Mouse (Mus musculus) ZHBTc4 (cell line): ENCODE measurements at regions not wholly inside any gene's neighbourhood (a gene's known extent, or its start where the extent isn't known, plus 50 kb on each side); places are given as distances from the start of the nearest gene placed in this dataset.
"Not testable (repeated sequence)": the region's sequence is repeated elsewhere in the genome, so short reads cannot be mapped to it uniquely, and the experiment has no call there.

Experiments used
- DNase-seq: peaks from one replicate; pipeline ENCODE4 v3.0.0-alpha.2; 2011; ENCODE audit warnings: low read depth, low spot score

GRCm38 (mm10) chr11:22573166-22573565 is 61.3 kb downstream of the Tmem17 start:
- DNase-seq = peak; percentile 85

- DNase-seq = peak; percentile 26
These were observed 61.9 kb downstream of the Tmem17 start for GRCm38 (mm10) chr11:22573802-22574201.

GRCm38 (mm10) chr11:22574506-22574905 is 62.6 kb downstream of the Tmem17 start:
- DNase-seq = no peak

- DNase-seq = no peak
These were observed 72.2 kb downstream of the Tmem17 start for GRCm38 (mm10) chr11:22584100-22584487.

- DNase-seq = peak; percentile 45
These were observed 72.7 kb downstream of the Tmem17 start for GRCm38 (mm10) chr11:22584488-22585158.

GRCm38 (mm10) chr11:22587691-22588241 is 75.9 kb downstream of the Tmem17 start:
- DNase-seq = no peak

GRCm38 (mm10) chr11:22588546-22588945 is 76.7 kb downstream of the Tmem17 start:
- DNase-seq = no peak

GRCm38 (mm10) chr11:22589901-22590300 is 78.0 kb downstream of the Tmem17 start:
- no peak for DNase-seq

GRCm38 (mm10) chr11:22591050-22591449 is 79.2 kb downstream of the Tmem17 start:
- not testable (repeated sequence) for DNase-seq

- no peak for DNase-seq
These were observed 80.8 kb downstream of the Tmem17 start for GRCm38 (mm10) chr11:22592706-22593105.

GRCm38 (mm10) chr11:22596076-22596804 is 84.4 kb downstream of the Tmem17 start:
- peak; percentile 52 for DNase-seq

- no peak for DNase-seq
These were observed 84.9 kb downstream of the Tmem17 start for GRCm38 (mm10) chr11:22596805-22597149.

- peak; percentile 95 for DNase-seq
These were observed 88.5 kb downstream of the Tmem17 start for GRCm38 (mm10) chr11:22600370-22600769.

GRCm38 (mm10) chr11:22601977-22602376 is 90.1 kb downstream of the Tmem17 start:
- DNase-seq = peak; percentile 82

- DNase-seq = no peak
These were observed 90.7 kb downstream of the Tmem17 start for GRCm38 (mm10) chr11:22602610-22603009.

GRCm38 (mm10) chr11:22603397-22603796 is 91.5 kb downstream of the Tmem17 start:
- DNase-seq = peak; percentile 64

- peak; percentile 67 for DNase-seq
These were observed 94.5 kb downstream of the Tmem17 start for GRCm38 (mm10) chr11:22606380-22606779.

- peak; percentile 97 for DNase-seq
These were observed 95.8 kb downstream of the Tmem17 start for GRCm38 (mm10) chr11:22607645-22608044.

GRCm38 (mm10) chr11:22608945-22609344 is 97.1 kb downstream of the Tmem17 start:
- DNase-seq = no peak

GRCm38 (mm10) chr11:22610433-22611101 is 98.7 kb downstream of the Tmem17 start:
- DNase-seq = peak; percentile 86

GRCm38 (mm10) chr11:22611102-22611869 is 99.4 kb downstream of the Tmem17 start:
- DNase-seq = peak; percentile 48

- DNase-seq = peak; percentile 85
These were observed 101.6 kb downstream of the Tmem17 start for GRCm38 (mm10) chr11:22613500-22613899.
